Mouse (Mus musculus) thymus, postnatal 25 days (tissue): Measurements from ENCODE around the gene Cyp4v3.
"Not testable (repeated sequence)": the region's sequence is repeated elsewhere in the genome, so short reads cannot be mapped to it uniquely, and the experiment has no call there.

Source experiments
- DNase-seq: peaks from one replicate; pipeline ENCODE4 v3.0.0; 2022

The Cyp4v3 gene

DNA sequence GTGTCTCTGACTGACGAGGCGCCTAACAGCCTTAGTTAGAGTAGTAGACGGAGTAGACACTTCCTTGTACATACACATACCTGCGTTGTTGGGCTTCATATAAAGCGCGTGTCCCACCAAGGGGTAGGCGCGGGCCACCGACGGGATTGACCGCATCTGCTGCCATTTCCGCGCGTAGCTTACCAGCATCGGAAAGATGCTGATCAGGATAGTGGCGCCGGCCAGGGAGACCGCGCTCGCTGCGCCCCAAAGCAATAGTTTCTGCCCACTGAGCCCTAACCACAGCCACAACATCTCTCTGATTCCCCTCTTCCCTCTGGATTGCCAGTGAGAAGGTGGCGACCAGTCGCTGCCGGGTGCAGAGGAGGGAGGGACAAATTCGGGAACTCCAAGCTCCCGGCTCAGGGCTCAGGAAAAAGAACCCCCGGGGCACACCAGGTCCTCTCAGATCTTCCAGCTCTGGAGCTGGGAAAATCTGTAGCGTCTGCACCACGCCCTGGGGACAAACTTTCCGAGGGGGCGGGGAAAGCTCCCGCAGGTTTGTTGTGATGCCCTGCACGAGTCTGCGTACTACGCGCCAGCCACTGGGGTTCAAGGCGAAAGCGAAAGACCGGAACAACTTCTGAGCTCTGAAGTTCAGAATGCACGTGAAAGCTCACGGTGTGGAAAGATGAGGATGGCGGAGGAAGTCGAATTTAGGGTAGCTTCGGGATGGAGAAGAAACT, at the start of gene Cyp4v3:
Gene Cyp4v3, minus strand, starts transcription at position 532 of the 725 bp plus-strand sequence.
- DNase-seq = peak; percentile 62

DNA sequence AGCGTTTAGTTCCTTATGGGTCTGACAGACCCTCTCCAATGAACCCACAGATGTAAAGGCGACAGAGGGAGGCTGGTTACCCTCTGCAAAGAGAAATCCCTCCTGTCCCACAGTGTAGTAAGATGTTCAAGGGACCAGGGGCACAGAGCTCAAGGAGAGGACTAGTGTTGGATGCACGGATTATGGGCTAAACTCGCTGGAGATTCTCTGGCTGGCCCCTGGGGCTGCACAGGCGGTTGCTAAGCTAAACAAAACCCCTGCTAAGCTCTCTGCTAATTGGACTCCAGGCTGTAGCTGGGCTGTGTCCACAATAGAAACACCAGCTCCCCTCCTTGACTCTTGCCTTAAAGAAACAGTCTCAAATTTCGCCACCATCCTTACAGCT, 48.9 kb upstream of the Cyp4v3 start, which contains the start of gene Fam149a:
Gene Fam149a, minus strand, starts transcription at position 329 of the 385 bp plus-strand sequence.
- no peak for DNase-seq

DNA sequence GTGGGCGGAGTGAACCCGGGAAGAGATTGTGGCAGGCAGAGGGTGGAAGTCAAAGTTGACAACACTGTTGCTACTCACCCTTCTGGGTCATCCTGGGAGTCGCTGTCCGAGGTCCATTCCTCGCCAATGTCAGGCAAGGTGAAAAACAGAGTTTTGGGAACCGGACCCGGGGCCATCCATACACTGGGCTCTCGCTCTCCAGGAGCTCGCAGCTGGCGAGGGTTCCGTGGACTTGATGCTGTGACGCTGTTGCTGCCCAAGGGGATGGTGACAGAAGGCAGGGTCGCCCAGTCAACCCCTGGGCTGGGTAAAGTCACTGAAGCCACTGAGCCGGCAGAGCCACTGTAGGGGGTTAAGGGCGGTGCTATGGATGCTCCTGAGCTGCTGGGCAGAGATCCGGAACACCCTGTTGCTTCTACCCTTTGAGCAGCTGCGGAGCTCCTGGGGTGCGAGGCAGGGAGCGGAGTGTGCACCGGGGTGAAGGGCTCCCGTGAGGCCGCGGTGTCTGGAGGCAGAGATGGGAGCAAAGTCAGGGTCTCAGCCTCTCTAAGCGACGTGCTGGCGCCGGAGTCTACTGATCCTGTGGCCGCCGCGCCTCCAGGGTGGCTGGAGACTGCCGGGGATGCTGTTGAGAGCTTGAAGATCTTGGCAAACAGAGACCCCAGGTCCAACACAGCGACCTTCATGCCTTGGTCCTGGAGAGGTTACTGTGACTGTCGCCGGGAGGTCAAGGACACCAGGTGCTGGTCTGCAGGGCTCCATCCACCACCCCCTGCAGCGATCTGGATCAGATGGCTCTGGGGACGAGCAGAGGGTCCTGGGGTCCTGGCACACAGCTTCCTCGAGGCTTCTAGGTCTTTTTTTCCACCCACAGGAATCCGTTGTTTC, 48.3 kb upstream of the Cyp4v3 start:
- DNase-seq = no peak

DNA sequence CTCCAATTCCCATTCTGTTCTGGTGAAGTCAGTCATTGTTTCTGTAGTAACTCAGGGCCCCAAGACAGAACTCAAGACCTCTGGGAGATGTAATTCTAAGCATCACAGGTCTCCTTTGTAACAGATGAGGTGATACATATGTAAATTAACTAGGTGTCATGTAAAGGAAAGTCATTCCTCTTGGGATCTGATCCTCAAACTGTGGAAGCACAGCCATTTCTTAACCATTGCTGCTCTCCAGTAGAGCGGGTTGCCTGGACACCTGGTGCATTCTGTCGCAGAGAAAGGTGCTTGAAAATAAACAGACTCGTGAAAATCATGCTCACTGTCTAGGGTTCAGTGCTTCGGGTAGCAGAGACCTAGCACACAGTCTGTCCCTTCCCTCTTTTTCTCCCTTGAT, 47.6 kb upstream of the Cyp4v3 start:
- DNase-seq = no peak

DNA sequence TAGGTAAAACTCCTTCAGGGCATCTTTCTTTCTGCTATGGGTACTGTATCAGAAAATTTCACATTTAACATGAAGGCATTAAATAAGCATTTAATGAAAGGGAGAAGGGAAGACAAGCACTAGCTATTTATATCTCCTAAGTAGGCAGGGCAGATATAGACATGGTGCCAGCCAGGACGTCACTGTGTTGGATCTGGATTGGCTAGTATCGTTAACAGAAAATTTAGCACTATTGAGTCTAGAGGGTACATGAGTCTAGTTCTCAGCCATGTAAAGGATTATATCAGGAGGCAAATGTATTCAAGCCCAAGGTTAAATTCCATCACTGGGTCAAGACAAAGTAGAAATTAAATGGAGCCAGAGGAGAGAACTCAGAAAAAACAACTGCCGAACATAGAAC, 41.1 kb upstream of the Cyp4v3 start:
- no peak for DNase-seq

DNA sequence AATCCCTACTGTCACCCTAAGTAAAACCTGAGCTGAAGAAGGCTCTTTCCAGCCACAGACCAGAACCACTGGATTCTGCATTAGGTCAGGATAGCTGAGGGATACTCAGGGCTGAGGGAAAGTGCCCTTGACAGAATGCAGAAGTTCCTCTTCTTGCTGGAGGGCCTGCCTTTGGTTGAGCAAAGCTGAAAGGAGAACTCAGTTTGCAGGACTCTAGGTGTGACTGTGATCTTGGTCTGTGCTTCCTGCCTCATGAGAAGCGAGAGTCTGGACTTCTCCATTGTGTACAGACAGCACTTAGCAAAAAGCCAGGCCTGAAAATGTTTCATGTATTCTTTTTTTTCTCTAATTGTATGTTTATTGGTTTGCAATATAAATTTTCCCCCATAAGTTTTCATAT, 34.1 kb upstream of the Cyp4v3 start:
- no peak for DNase-seq

DNA sequence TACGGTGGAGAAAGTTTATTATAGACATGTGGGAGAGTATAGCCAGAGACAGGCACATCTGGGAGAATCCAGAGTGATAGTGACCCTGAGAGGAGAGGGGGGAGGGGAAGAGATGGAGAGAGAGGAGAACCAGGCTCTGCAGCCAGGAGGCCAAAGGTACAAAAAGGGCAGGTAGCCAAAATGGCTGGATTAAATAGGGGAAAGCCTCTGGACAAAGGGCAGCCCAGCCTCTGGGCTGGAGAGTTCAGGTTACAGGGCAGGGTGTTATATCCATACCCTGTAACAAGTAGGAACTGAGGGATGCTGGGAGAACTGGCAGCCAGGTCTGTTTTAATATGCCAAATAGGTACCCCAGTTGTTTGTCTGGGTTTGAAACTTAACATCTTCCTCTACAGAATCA, 30.2 kb upstream of the Cyp4v3 start:
- DNase-seq = no peak

DNA sequence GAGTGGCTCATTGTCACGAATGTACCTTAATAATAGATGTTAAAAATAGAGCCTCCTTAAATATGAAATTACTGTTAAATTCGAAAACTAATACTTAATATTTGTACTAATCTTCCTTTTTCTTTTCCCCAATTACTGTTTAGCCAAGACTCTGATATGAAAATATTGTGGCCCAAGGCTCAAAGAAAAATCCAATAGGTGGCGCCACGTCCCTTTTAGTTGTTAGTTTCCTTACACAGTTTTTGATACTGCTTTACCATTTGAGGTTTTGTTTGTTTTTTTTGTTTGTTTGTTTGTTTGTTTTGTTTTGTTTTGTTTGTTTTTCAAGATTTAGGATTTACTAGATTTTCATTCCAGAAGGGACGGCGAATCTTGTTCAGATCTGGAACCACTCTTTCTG, 29.3 kb upstream of the Cyp4v3 start:
- DNase-seq = no peak

DNA sequence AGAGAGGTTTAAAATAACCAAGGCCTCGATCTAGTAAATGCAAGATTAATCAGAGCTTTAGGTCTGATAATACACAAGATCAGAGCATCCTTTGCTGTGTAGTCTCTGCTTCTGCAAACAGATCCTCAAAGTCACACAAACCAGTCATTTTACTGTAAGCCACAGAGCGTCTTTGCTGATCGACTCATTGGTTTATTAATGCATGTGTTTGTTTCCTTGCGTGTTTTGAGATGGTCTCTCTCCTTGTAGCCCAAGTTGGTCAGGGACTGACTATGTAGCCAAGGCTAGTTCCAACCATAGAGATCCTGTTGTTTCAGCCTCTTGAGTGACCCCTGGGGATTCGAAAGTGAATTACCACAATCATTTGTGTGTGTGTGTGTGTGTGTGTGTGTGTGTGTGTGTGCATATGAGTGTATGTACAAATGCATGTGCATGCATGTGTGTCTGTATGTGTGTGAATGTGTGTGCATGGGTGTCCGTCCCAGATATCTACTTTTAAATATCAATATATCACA, 26.1 kb upstream of the Cyp4v3 start:
- no peak for DNase-seq

DNA sequence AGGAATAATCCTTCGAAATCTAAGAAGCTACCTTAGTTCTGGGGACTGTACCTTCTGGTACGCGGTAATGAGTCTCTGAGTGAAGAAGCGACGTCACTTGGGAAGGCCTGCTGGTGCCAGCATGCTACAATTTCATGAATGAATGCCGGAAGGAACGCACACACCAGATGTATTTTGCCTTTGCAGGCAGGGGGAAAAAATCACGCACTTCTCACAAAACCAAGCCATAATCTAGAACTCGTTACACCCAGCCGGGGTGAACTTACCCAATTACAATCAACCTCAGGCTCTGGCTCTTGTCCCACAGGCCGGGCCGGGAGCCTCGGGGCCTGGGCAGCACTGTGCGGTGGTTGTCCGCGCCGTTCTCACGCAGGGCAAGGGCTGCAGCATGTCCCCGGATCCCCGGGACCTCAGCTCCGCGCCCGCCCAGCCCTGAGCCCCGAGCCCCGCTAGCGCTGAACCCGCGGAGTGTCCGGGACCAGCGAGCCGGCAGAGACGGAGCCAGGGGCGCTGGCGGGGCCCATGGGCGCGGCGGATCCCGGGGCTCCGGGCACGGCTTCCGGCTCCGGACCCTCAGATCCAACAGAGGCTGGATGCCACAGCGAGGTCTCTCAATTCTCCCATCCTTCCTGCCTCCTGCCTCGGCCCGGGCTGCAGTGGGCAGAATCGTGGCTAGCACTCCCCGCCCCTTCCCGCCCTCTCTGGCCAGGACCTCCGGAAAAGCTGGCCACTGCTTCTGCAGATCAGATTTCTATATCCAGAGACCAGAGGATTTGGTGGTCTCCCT, 25.3 kb upstream of the Cyp4v3 start:
- no peak for DNase-seq

DNA sequence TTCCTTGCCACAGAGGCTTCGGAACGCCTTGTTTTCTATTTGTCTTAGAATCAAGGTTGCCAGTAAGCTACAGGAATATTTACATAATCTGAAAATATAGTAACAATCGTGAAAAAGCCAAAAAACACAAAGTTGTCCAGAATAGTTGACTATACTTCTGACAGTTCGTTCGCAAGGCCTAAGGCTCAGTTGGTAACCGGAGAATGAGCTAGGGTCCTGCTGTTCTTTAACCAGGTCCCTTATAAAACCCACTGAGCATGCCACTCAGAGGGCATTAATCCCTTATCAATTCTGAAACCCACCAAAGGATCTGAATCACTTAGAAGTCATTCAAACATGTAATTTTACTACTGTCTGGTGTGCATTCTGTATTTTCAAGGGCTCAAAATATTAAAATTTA, 22.8 kb upstream of the Cyp4v3 start:
- no peak for DNase-seq

DNA sequence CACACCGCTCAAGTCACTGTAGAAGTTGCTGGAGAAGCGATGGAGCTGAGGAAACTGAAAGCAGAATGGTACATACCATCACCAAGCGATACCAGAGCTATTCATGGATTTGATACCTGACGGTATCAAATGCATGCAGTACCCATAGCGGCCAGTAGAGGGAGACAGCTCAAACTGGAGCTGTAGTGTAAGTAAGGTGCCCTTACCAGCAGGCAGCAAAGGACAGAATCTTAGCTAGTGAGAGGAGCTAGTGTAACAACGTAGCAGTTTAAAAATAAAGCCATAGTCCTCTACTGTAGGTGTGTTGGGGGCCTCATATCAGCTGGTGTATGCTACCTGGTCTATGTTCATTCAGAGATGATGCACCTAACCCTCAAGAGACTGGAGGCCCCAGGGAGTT, 12.0 kb upstream of the Cyp4v3 start:
- peak; percentile 53 for DNase-seq

DNA sequence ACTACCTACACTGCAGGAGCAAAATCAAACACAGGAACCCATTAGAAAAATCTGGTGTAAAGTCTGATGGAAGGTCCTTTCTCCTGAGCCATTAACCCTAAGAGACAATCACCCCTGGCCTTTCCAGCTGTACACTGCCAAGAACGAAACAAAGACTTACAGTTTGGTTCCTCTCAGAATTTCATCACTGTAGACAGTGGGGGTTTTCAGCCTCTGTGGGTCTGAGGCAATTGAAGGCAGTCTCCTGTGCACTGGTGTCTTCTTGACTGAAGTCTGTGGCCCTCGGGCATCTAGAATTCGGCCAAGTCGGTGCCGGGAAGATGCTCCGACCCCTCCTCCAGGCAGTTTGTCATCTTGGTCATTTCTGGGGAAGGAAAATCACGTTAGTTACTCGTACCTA, 11.3 kb upstream of the Cyp4v3 start:
- DNase-seq = no peak

DNA sequence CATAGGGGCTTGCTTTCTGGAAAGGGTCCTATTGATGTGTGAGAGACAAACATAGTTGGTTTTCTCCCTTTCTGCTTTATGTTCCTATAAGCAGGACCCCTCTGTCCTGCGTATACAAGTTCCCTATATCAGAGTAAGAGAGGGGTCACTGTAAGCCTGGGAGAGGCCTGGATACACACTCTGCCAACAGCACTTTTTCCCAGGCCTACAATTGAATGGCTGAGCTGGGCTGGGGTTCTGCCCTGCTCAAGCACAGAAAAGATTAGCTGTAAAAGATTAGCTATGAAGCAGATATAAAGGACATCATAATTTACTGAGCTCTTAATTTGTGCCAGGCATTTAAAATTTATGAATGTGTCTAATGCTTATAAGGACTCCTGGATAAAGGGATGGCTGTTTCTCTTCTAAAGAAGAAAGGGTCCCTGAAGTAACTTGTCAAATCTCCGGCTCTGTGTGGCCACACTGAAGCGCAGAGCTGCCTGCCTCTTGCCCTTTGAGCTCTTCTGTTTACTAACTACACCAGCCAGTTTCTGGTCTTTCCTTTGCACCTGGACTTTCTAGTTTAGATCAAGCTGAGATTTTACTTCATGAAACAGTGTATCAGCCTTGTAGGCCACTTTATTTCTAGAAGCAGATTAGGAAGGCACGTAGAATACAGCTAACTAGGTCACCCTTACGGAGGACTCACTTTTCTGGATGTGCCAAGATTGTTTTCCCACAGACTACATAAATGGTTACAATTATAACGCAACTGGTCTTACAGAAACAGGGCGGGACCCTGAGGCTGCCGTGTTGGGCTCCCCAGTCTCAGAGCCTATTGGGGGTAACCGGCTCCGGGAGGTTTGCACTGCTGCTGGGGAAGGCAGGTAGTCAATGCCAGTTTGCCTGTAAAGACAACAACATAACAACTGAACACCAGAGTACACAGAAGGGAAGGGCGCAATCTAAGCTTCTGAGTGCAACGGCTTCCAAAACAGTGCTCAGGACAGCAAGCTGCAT, 8.9 kb upstream of the Cyp4v3 start:
- DNase-seq = no peak

DNA sequence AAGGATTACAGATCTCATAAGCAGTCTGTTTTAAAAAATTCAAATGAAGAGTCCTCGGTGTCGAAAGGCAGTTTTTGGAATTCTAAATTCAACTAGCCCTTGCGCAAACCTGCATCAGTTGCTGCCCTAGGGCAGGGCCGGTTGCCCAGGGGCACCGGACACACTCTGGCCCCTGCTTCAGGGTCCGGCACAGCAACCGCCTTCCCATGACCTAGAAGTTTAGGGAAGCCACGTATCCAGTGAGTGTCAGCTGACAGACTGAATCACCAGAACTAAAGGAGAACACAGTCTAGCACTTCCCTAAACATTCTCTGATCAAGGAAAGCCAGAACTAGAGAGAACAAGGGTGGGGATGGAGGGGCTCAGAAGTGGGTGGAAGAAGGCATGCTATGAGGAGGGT, 477 bp upstream of the Cyp4v3 start:
- peak; percentile 2 for DNase-seq

DNA sequence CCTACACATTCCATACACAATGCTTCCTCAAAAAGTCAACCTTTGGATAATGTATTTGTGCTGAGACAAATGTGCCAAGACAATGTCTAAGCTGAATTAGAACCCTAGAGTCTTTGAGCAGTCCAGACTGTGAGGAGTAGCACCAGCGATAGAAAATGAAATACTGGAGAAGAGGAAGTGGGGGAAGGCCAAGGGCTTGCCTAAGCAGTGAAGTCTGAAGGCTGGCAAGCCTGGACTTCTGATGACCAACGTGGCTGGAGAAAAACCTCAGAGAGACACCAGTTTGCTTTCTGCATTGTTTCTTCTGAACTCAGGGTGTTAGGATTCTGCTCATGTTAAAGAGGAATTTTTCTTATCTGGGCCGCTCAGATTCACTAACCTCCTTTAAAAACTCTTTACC, 2.2 kb downstream of the Cyp4v3 start:
- DNase-seq = no peak

DNA sequence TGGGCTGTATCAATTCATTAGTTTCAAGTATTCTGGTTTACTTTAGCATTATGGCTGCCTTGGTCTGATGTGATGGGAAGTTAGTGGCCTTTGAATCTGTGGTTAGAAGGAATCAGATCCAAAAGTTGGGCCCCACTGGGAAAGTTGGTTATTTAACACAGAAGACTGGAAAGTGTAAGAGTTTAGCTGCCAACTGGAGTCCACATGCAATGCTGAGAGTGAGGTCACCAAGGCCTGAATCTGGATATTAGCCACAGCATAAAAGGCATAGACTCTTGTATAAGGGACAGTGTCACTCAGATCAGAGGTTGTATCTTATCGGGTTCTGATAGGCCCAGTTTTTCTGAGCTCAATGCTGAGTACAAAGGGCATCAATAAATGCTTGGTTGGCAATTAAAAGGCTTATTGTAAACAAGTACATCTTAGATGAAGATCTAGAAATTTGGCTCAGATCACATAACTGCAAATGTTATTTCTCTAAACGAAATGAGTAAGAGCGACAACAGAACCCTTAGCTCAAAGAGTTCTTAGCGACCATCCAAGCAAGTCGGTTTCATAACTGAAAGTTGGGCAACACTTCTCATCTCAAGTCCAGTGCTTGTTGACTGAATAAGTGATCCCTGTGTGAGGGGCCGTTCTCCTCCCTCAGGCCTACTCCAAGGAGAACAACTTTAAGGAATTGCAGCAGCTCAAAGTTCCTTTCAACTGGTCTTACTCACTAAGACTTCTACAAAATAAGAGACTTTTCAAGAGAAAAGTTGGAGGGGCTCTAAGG, 3.6 kb downstream of the Cyp4v3 start:
- no peak for DNase-seq

DNA sequence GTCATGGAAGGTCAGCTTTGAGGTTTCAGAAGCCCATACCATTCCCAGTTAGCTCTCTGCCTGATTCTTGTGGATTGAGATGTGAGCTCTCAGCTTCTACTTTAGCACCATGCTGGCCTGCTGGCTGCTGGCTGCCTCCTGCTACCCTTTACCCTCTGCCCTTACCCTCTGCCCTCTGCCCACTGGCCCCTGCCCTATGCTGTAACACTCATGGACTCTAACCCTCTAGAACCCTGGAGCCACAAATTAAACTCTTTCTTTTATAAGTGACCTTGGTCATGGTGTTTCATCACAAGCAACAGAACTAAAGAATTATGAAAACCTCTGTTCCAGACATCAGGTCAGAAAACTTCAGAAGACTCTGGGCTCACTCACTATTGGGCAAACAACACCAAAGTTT, 5.9 kb downstream of the Cyp4v3 start:
- not testable (repeated sequence) for DNase-seq

DNA sequence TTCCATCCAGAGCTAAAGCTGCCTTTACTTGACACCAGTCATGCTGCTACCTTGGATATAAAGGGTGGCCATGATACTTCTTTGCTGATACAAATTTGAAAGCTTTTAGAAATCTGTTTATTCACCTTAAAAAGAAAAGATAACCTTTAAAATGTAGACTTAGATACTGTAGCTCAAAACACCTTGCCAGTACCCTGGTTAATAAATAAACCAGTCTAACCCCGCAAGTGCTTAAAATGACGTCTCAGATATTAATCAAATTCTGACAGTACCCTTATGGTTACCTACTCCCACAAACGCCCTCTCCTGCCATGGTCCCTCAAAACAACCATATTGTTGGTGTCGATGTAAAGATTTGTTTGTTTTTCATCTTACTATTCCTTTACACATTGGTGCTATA, 8.9 kb downstream of the Cyp4v3 start:
- no peak for DNase-seq

DNA sequence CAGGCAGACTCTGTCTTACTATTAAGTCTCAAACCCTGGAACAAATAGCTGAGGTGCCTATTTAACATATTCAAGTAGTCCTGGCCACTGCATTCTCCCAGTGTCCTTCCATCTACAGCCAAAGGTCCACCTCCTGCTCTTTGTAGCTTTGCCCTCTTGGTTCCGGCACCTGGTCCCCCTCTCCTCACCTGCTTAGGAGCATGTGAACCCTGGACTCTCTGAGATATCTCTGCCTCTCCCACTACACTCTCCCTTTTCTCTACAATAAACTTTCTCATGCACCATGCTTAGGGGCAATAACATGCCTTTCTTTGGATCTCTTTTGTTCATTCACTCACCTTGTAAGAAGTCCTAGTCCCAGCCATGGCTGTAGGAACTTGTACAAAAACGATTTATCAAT, 11.7 kb downstream of the Cyp4v3 start:
- DNase-seq = no peak

DNA sequence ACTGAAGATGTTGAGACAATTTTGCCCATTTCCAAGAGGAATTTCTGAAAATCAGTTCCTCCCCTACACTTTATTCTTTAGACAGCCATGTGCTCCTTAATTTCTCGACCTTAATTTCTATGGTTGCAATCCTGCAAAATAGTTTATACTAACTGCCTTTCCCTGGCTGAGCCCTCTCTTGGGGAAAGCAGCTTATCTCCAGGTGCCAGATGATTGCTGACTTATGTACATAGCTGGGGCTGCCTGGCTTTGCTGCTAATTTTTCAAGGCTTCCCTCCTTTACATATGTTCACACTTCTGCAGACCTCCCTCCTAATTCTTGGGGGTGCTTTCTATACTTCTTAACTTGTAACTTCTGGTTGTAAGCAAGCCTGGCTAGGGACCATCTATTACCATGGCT, 12.1 kb downstream of the Cyp4v3 start:
- no peak for DNase-seq
